Mouse (Mus musculus): Measurements from ENCODE around the gene Cyp2d10. TPM values are rescaled to one million over a fixed set of nuclear protein-coding genes. Genes with fewer than 3 reads are reported as not detected.
A peak's percentile ranks its signal among the peaks of the same experiment; 100 is the strongest.

The Cyp2d10 gene
- polyA plus RNA-seq, 1 experiment = not detected

DNA sequence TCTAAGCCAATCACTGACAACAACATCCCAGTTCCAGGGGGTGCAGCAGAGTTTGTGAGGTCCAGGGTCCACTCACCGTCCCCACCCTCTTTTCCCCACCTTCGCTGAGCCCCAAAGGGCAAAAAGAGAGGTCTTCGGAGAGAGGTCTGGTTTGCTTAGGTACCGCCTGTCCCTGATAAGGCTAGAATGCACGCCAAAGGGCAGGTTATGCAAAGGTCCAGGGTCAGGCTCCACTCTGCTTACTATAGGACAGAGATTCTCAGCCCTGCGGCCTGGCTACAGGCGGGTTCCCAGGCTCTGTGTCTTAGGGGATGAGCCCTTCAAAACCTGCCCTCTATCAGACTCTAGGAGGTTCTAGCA, 27.5 kb downstream of the Cyp2d10 start:
- Histone ChIP-seq H3K4me3 (peak overlapping the region; percentile 11), H3K4me2 (ENCODE audit: low read depth) (peak overlapping the region; percentile 43), H3ac (ENCODE audit: control insufficient read depth, insufficient read length) (no peak overlapping the region), H3K27me3 (ENCODE audit: control insufficient read depth, insufficient read depth, insufficient read length) (no peaks in the 10 kb centered on the region), H3K36me3 (ENCODE audit: control insufficient read depth, insufficient read depth) (no peaks in the 10 kb centered on the region), H3K79me2 (ENCODE audit: control insufficient read depth, insufficient read depth) (no peaks in the 10 kb centered on the region)
- TF ChIP-seq MAX (IDR thresholded peaks at IDR 0.05; ENCODE audit: low read depth) (no peak), E2F4 (IDR thresholded peaks at IDR 0.05; ENCODE audit: insufficient read depth) (no peak)

DNA sequence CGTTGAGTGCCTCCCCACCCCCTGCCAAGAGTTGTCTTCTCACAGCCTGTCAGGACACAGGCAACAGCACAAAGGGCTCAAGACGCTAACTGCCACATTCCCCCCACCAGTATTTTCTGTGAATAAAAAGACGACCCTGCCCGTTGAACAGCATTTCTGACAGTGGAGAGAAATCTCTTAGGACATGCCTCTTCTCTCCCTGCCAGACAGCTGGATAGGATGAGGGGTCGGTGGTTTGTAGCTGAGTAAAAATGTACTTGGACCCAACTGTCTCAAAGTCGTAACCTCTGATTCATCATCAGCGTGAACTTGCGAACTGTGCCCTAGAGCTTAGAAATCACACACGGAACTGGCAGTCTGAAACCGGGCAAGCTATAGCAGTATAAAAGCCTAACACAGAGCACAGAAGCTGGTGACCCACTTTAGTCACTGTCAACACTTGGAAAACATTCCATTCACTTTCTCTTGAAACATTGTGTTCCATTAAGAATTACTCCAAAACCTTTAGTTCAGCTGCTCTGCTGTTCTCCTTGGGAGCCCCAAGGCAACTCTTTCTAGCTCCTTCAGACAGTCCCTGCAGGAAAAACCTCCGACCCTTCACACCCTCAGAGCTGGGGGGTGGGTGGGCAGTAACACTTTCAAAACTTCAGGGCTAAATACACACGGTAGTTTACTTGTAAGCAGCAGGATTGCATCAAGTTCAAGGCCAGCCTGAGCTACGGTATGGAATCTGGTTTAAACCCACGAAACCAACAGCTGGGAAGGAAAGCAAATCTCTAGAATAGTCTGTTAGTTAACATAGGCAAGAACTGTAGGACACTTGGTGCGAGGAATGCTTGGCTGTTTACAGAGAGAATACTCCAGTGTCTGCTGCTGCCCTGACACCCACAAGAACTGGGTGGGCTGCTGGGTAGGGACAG, 28.5 kb downstream of the Cyp2d10 start:
- Histone ChIP-seq H3K4me3 (no peak overlapping the region), H3K4me2 (ENCODE audit: low read depth) (peak overlapping the region; percentile 43), H3ac (ENCODE audit: control insufficient read depth, insufficient read length) (no peak overlapping the region), H3K79me2 (ENCODE audit: control insufficient read depth, insufficient read depth) (no peaks in the 10 kb centered on the region), H3K27me3 (ENCODE audit: control insufficient read depth, insufficient read depth, insufficient read length) (no peaks in the 10 kb centered on the region), H3K36me3 (ENCODE audit: control insufficient read depth, insufficient read depth) (no peaks in the 10 kb centered on the region)
- TF ChIP-seq CEBPB (IDR thresholded peaks at IDR 0.05; ENCODE audit: insufficient read depth, poor library complexity, severe bottlenecking) = no peak
- TF ChIP-seq MYOG (IDR thresholded peaks at IDR 0.05; ENCODE audit: control insufficient read depth in 1 of 3, insufficient read depth in 1 of 3, insufficient read length in 2 of 3, low read depth in 2 of 3) = peak in 2 of 3 experiments; percentile 7 to 16

DNA sequence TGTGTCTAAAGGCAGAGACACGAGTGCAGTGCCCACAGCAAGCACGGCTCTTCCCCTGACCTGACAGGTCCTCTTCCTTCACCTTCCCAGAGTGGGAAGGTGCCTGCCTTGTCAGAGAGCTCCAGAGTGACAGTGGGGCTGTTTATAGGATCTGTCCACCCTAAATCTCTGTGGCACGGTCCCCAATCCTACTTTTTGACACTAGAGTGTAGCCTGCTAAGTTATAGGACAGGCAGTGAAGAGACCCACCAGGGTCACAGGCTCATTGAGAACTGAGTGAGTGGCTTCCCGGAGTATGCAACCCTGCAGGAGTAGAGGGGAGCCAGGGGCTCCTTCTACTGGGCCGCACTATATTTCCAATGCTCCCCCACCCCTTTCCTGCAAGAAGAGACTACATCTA, 29.3 kb downstream of the Cyp2d10 start:
- Histone ChIP-seq H3K36me3 (ENCODE audit: control insufficient read depth, insufficient read depth) (no peaks in the 10 kb centered on the region), H3K4me2 (ENCODE audit: low read depth) (no peak overlapping the region), H3ac (ENCODE audit: control insufficient read depth, insufficient read length) (no peak overlapping the region), H3K4me3 (no peak overlapping the region), H3K79me2 (ENCODE audit: control insufficient read depth, insufficient read depth) (no peaks in the 10 kb centered on the region), H3K27me3 (ENCODE audit: control insufficient read depth, insufficient read depth, insufficient read length) (no peaks in the 10 kb centered on the region)
- TF ChIP-seq SRF (IDR thresholded peaks at IDR 0.05; ENCODE audit: control insufficient read depth, insufficient read length, low read depth) = no peak
- TF ChIP-seq E2F4 (IDR thresholded peaks at IDR 0.05; ENCODE audit: insufficient read depth) = no peak
- TF ChIP-seq MYOG (IDR thresholded peaks at IDR 0.05; ENCODE audit: control insufficient read depth in 1 of 3, insufficient read depth in 1 of 3, insufficient read length in 2 of 3, low read depth in 2 of 3) = no peak
- TF ChIP-seq TCF12 (IDR thresholded peaks at IDR 0.05; ENCODE audit: insufficient read depth, poor library complexity, severe bottlenecking) = no peak
- no peak for TF ChIP-seq USF1 (IDR thresholded peaks at IDR 0.05; ENCODE audit: low read depth)
- no peak for TF ChIP-seq MYOD1 (IDR thresholded peaks at IDR 0.05; ENCODE audit: control insufficient read depth in 1 of 3, insufficient read length in 2 of 3, low read depth in 2 of 3)
- TF ChIP-seq REST (IDR thresholded peaks at IDR 0.05; ENCODE audit: insufficient read depth, insufficient read length) = no peak
- no peak for TF ChIP-seq TCF3 (IDR thresholded peaks at IDR 0.05; ENCODE audit: insufficient read length, low read depth)
- TF ChIP-seq MAX (IDR thresholded peaks at IDR 0.05; ENCODE audit: low read depth) = no peak
- no peak for TF ChIP-seq CEBPB (IDR thresholded peaks at IDR 0.05; ENCODE audit: insufficient read depth, poor library complexity, severe bottlenecking)
- TF ChIP-seq POLR2AphosphoS2 (IDR thresholded peaks at IDR 0.05; ENCODE audit: insufficient read length, low read depth) = no peak
- TF ChIP-seq POLR2A (IDR thresholded peaks at IDR 0.05; ENCODE audit: insufficient read length, low read depth) = no peak

DNA sequence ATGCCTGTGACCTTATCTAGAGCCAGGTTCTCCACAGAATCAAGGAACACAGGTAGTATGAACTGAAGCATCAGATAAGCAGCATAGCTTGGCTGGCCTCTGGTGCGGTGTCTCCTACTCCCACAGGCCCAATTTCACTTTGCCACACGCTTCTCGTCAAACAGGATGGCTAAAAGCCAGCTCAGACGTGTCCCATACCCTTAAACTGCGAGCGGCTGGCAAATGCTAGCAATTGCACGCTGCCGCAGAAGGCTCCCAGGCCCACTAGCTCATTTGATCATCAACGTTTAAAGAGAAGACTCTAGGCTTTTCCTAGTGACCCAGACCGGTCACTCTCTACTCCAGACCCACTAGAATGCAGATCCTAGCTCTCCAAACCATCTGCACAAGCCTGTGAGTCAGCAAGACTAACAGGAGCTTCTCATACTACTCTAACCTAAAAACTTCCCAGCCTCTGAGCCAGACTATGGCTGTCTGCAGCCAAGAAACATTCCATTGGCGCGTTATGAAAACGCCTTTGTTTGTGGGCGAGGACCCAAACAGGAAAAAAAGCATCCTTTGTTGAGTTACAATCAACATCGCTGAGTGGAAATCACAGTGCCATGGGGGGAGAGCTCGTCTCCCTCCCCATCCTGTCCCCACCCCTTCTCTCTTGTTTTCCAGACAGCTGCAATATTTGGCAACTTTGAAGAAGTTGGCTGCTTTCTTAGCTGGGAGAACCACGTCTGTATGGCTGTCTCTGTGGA, 30.4 kb downstream of the Cyp2d10 start:
- no peaks in the 10 kb centered on the region for H3K27me3 ChIP-seq (ENCODE audit: control insufficient read depth, insufficient read depth, insufficient read length)
- no peaks in the 10 kb centered on the region for H3K79me2 ChIP-seq (ENCODE audit: control insufficient read depth, insufficient read depth)
- no peak overlapping the region for H3K4me3 ChIP-seq
- no peak overlapping the region for H3K4me2 ChIP-seq (ENCODE audit: low read depth)
- H3K36me3 ChIP-seq (ENCODE audit: control insufficient read depth, insufficient read depth) = no peaks in the 10 kb centered on the region
- TF ChIP-seq MAX (IDR thresholded peaks at IDR 0.05; ENCODE audit: low read depth) = no peak
- no peak for TF ChIP-seq TCF3 (IDR thresholded peaks at IDR 0.05; ENCODE audit: insufficient read length, low read depth)
- TF ChIP-seq REST (IDR thresholded peaks at IDR 0.05; ENCODE audit: insufficient read depth, insufficient read length) = no peak
- no peak for TF ChIP-seq E2F4 (IDR thresholded peaks at IDR 0.05; ENCODE audit: insufficient read depth)
- TF ChIP-seq MYOG (IDR thresholded peaks at IDR 0.05; ENCODE audit: control insufficient read depth in 1 of 3, insufficient read depth in 1 of 3, insufficient read length in 2 of 3, low read depth in 2 of 3) = no peak
- no peak for TF ChIP-seq POLR2A (IDR thresholded peaks at IDR 0.05; ENCODE audit: insufficient read length, low read depth)
- TF ChIP-seq SRF (IDR thresholded peaks at IDR 0.05; ENCODE audit: control insufficient read depth, insufficient read length, low read depth) = no peak
- TF ChIP-seq USF1 (IDR thresholded peaks at IDR 0.05; ENCODE audit: low read depth) = no peak
- TF ChIP-seq TCF12 (IDR thresholded peaks at IDR 0.05; ENCODE audit: insufficient read depth, poor library complexity, severe bottlenecking) = no peak
- TF ChIP-seq POLR2AphosphoS2 (IDR thresholded peaks at IDR 0.05; ENCODE audit: insufficient read length, low read depth) = no peak
- TF ChIP-seq MYOD1 (IDR thresholded peaks at IDR 0.05; ENCODE audit: control insufficient read depth in 1 of 3, insufficient read length in 2 of 3, low read depth in 2 of 3) = no peak
- TF ChIP-seq CEBPB (IDR thresholded peaks at IDR 0.05; ENCODE audit: insufficient read depth, poor library complexity, severe bottlenecking) = no peak
- H3ac ChIP-seq (ENCODE audit: control insufficient read depth, insufficient read length) = no peak overlapping the region

DNA sequence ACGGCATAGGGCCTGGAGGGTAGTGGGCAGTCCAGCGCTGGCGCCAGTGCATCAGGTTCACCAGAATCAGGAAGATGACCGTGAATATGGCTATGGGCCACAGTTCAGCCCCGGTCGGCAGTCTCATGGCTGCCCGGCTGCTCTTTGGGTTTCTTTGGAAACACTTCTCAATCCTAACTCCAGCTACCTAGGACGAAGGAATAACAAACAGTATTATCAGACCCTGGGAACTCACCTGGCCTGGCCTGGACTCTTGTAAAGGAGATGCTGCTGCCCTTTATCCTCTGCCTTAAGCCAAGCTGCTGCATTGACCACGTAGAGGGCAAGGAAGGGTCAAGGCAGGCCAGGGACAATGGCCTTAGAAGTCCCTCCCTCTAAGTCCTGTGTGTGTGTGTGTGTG, 31.1 kb downstream of the Cyp2d10 start:
- no peak overlapping the region for H3K4me2 ChIP-seq (ENCODE audit: low read depth)
- H3K79me2 ChIP-seq (ENCODE audit: control insufficient read depth, insufficient read depth) = no peaks in the 10 kb centered on the region
- H3K36me3 ChIP-seq (ENCODE audit: control insufficient read depth, insufficient read depth) = no peaks in the 10 kb centered on the region
- no peak overlapping the region for H3ac ChIP-seq (ENCODE audit: control insufficient read depth, insufficient read length)
- no peaks in the 10 kb centered on the region for H3K27me3 ChIP-seq (ENCODE audit: control insufficient read depth, insufficient read depth, insufficient read length)
- TF ChIP-seq SRF (IDR thresholded peaks at IDR 0.05; ENCODE audit: control insufficient read depth, insufficient read length, low read depth) (no peak), E2F4 (IDR thresholded peaks at IDR 0.05; ENCODE audit: insufficient read depth) (no peak), REST (IDR thresholded peaks at IDR 0.05; ENCODE audit: insufficient read depth, insufficient read length) (no peak), MAX (IDR thresholded peaks at IDR 0.05; ENCODE audit: low read depth) (no peak), TCF3 (IDR thresholded peaks at IDR 0.05; ENCODE audit: insufficient read length, low read depth) (no peak), TCF12 (IDR thresholded peaks at IDR 0.05; ENCODE audit: insufficient read depth, poor library complexity, severe bottlenecking) (no peak), POLR2AphosphoS2 (IDR thresholded peaks at IDR 0.05; ENCODE audit: insufficient read length, low read depth) (no peak)
- H3K4me3 ChIP-seq = no peak overlapping the region
